Comparison of ENCODE assay signal across 23 mouse cellular contexts in genomic region chr10:111313282-111313681, GRCm38 (mm10). TPM values are rescaled to one million over a fixed set of nuclear protein-coding genes. Genes with fewer than 3 reads are reported as not detected.
DNase-seq lines count a peak whose midpoint lies in the region; ATAC-seq and TF ChIP-seq lines count a peak whose summit lies in the region.
"Had no signal": no experiment of that assay in that cellular context is flagged by ENCODE, and none has a peak within 500 bp of the region (broad histone marks: within the 10 kb centered on the region; RNA-seq: fewer than 3 reads in every experiment).

No protein-coding gene starts in this region.

- H3K27ac ChIP-seq in heart, embryonic 10.5 days: no peak overlapping the region
- H3K27ac ChIP-seq in stomach, embryonic 14.5 days (ENCODE audit: low read length): no peak overlapping the region
- no peak overlapping the region for H3K27ac ChIP-seq in stomach, postnatal 0 days (replicated peaks)
- H3K27ac ChIP-seq: embryonic facial prominence, embryonic 15.5 days; hindbrain, embryonic 12.5 days; liver, embryonic 13.5 days; lung, embryonic 15.5 days had no signal

- H3K36me3 ChIP-seq in heart, embryonic 10.5 days: no peaks in the 10 kb centered on the region
- no peaks in the 10 kb centered on the region for H3K36me3 ChIP-seq in stomach, embryonic 14.5 days (ENCODE audit: control insufficient read depth, insufficient read depth, low read length)
- H3K36me3 ChIP-seq in stomach, postnatal 0 days (ENCODE audit: control insufficient read depth, insufficient read depth, low read length): no peaks in the 10 kb centered on the region
- H3K36me3 ChIP-seq: embryonic facial prominence, embryonic 15.5 days; heart, embryonic 12.5 days; hindbrain, embryonic 12.5 days; liver, embryonic 13.5 days; lung, embryonic 15.5 days had no signal

- no peak overlapping the region for H3K4me2 ChIP-seq in stomach, embryonic 14.5 days (replicated peaks; ENCODE audit: low read depth, low read length)
- no peak overlapping the region for H3K4me2 ChIP-seq in stomach, postnatal 0 days (replicated peaks; ENCODE audit: low read depth)
- H3K4me2 ChIP-seq: embryonic facial prominence, embryonic 15.5 days; heart, embryonic 12.5 days; hindbrain, embryonic 12.5 days; liver, embryonic 13.5 days; lung, embryonic 15.5 days; midbrain, embryonic 11.5 days had no signal

- no peak overlapping the region for H3K4me3 ChIP-seq in heart, embryonic 10.5 days
- H3K4me3 ChIP-seq in stomach, embryonic 14.5 days (ENCODE audit: low read depth, low read length): no peak overlapping the region
- no peak overlapping the region for H3K4me3 ChIP-seq in stomach, postnatal 0 days (ENCODE audit: low read depth, low read length)
- H3K4me3 ChIP-seq: embryonic facial prominence, embryonic 15.5 days; heart, embryonic 12.5 days; hindbrain, embryonic 12.5 days; left cerebral cortex, adult 2 months; liver, embryonic 13.5 days; lung, embryonic 15.5 days had no signal

- TF ChIP-seq EP300 in stomach, postnatal 0 days (optimal IDR thresholded peaks at IDR 0.05): no peak

- ATAC-seq in stomach, embryonic 14.5 days (ENCODE audit: insufficient number of reproducible peaks, insufficient read depth, low FRiP score, low read depth): peak; percentile 75
- ATAC-seq in stomach, postnatal 0 days (ENCODE audit: low FRiP score, low TSS enrichment): no peak
- ATAC-seq: forebrain, embryonic 14.5 days had no signal

- peak; percentile 64 for DNase-seq in heart, embryonic 10.5 days (ENCODE audit: low spot score)
- no peak for DNase-seq in heart, postnatal 4 days
- no peak for DNase-seq in stomach, postnatal 0 days (ENCODE audit: low spot score)
- DNase-seq in ZHBTc4 (ENCODE audit: low read depth, low spot score): peak; percentile 65
- DNase-seq in right cerebral cortex, postnatal 36 days (ENCODE audit: low spot score in 2 of 2): no peak
- DNase-seq in retina, postnatal 1 day: no peak
- DNase-seq: adrenal gland, postnatal 36 days; cerebellum, adult 9-11 months; gastrocnemius, postnatal 10 days; heart, postnatal 10 days; kidney, adult 2 months; kidney, postnatal 10 days; left cerebral cortex, postnatal 4 days; liver, embryonic 13.5 days; right cerebral cortex, adult 18-20 months had no signal

- no peaks in the 10 kb centered on the region for H3K27me3 ChIP-seq in heart, embryonic 10.5 days (ENCODE audit: insufficient read depth, poor library complexity, severe bottlenecking)
- H3K27me3 ChIP-seq in stomach, embryonic 14.5 days (ENCODE audit: control insufficient read depth, insufficient read depth, low read length): no peaks in the 10 kb centered on the region
- no peaks in the 10 kb centered on the region for H3K27me3 ChIP-seq in stomach, postnatal 0 days (ENCODE audit: control insufficient read depth, insufficient read depth, low read length)
- H3K27me3 ChIP-seq: embryonic facial prominence, embryonic 15.5 days; heart, embryonic 12.5 days; hindbrain, embryonic 12.5 days; liver, embryonic 13.5 days; lung, embryonic 15.5 days had no signal

- no peaks in the 10 kb centered on the region for H3K9me3 ChIP-seq in heart, embryonic 10.5 days
- no peaks in the 10 kb centered on the region for H3K9me3 ChIP-seq in stomach, embryonic 14.5 days (ENCODE audit: control insufficient read depth, low read depth, low read length)
- H3K9me3 ChIP-seq in stomach, postnatal 0 days (ENCODE audit: control insufficient read depth, low read length): no peaks in the 10 kb centered on the region
- H3K9me3 ChIP-seq: embryonic facial prominence, embryonic 15.5 days; heart, embryonic 12.5 days; hindbrain, embryonic 12.5 days; liver, embryonic 13.5 days; lung, embryonic 15.5 days had no signal

- 66% methylated on average over 6 of the region's 6 CpGs for WGBS in heart, embryonic 10.5 days
- 49% methylated on average over 6 of the region's 6 CpGs for WGBS in stomach, embryonic 14.5 days
- WGBS in stomach, postnatal 0 days: 53% methylated on average over 6 of the region's 6 CpGs

- no peak for TF ChIP-seq CTCF in stomach, postnatal 0 days (IDR thresholded peaks at IDR 0.05; ENCODE audit: low read depth)

- peaks cover 8% of the 10 kb centered on the region for H3K4me1 ChIP-seq in heart, embryonic 10.5 days
- H3K4me1 ChIP-seq in stomach, embryonic 14.5 days (ENCODE audit: control insufficient read depth, insufficient read depth, low read length): no peaks in the 10 kb centered on the region
- H3K4me1 ChIP-seq in stomach, postnatal 0 days (replicated peaks; ENCODE audit: control insufficient read depth, insufficient read depth): no peaks in the 10 kb centered on the region
- H3K4me1 ChIP-seq: embryonic facial prominence, embryonic 15.5 days; hindbrain, embryonic 12.5 days; liver, embryonic 13.5 days; lung, embryonic 15.5 days had no signal

- H3K9ac ChIP-seq in stomach, embryonic 14.5 days (replicated peaks; ENCODE audit: low read depth, low read length): no peak overlapping the region
- no peak overlapping the region for H3K9ac ChIP-seq in stomach, postnatal 0 days (ENCODE audit: low read length)
- H3K9ac ChIP-seq: embryonic facial prominence, embryonic 15.5 days; heart, embryonic 12.5 days; hindbrain, embryonic 12.5 days; liver, embryonic 13.5 days; lung, embryonic 15.5 days had no signal

RNA-seq across cellular contexts. Expression of gene Bbs10, which starts 14.8 kb away (rescaled TPM):
- 5.1 and 5.9 TPM in 2 replicates for polyA plus RNA-seq in heart, embryonic 10.5 days (2016; fragmentation: Nextera tagmentation; extraction: Ambion mirVana)
- 1 to 10 TPM; 2.8 to 2.9 TPM for total RNA-seq in heart, postnatal 4 days (2021)
- polyA plus RNA-seq in stomach, embryonic 14.5 days (2014; fragmentation: Nextera tagmentation; extraction: Ambion mirVana): 4.9 and 6.0 TPM in 2 replicates
- 1.5 and 1.7 TPM in 2 replicates for polyA plus RNA-seq in stomach, postnatal 0 days (2015; fragmentation: Nextera tagmentation; extraction: Ambion mirVana)

Comparison
In these comparisons a context has a peak if more than half of its experiments do, and no peak if none do; other contexts are left out.
1. DNase-seq: peak in heart, embryonic 10.5 days (single experiment) and ZHBTc4 (single experiment); none in heart, postnatal 4 days (single experiment), stomach, postnatal 0 days (single experiment), right cerebral cortex, postnatal 36 days (0 of 2) and retina, postnatal 1 day (single experiment).